Mouse (Mus musculus): ENCODE measurements around the gene Maml3. TPM values are rescaled to one million over a fixed set of nuclear protein-coding genes. Genes with fewer than 3 reads are reported as not detected.

Gene Maml3
- polyA plus RNA-seq, 1 experiment from 2014 or later = 5.0 TPM

DNA sequence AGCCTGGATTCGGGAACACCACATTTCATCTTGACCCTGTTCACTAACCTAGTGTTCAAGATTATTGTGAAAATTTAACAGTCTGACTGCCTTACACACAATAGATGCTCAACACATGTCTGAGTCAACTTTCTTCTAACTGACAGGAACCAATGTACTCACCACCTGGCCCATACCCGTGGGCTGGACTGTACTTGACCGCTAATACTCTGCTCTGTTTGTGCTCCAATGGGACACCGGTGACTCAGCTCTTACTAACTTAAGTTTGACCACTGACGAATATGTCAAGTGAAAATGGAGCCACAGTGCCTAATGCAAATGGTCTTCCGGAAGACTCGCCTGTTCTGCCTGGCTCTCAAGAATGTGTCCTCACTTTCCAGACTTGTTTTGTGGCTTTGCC is 44.0 kb downstream of the Maml3 start:
- no peaks in the 10 kb centered on the region for H3K27me3 ChIP-seq (replicated peaks; ENCODE audit: control insufficient read depth, insufficient read depth, low read length)
- H3K9me3 ChIP-seq (ENCODE audit: control insufficient read depth, low read length) = no peaks in the 10 kb centered on the region
- H3K9ac ChIP-seq (replicated peaks; ENCODE audit: low read depth, low read length) = no peak overlapping the region
- WGBS = 97% methylated on average over 7 of the region's 7 CpGs
- H3K27ac ChIP-seq (ENCODE audit: low read length) = no peak overlapping the region
- no peak for ATAC-seq
- no peak overlapping the region for H3K4me2 ChIP-seq (ENCODE audit: low read length)
- H3K36me3 ChIP-seq (ENCODE audit: control insufficient read depth, insufficient read depth) = no peaks in the 10 kb centered on the region
- no peak overlapping the region for H3K4me3 ChIP-seq (replicated peaks; ENCODE audit: low read length)
- peaks cover 10% of the 10 kb centered on the region for H3K4me1 ChIP-seq (replicated peaks; ENCODE audit: control insufficient read depth, insufficient read depth, low read length)

DNA sequence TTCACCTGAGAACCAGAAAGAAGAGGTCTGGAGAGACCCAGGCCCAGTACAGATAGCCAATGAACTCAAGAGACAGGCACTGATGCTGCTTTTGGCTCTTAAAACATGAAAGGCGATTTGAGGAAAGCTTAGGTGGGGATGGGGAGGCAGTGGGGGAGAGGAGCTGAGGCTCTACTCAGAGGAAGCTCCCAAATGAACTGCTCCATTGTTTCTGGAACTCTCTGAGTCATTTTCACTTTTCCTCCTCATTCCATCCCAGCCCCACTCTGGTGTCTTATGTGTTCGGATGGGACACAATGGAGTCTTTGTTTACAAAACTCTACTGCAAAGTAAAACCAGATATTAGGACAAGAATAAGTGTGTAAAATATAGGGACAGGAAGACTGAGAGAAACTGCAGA is 53.1 kb downstream of the Maml3 start:
- Histone ChIP-seq H3K9me3 (ENCODE audit: control insufficient read depth, low read length) (no peaks in the 10 kb centered on the region), H3K4me2 (ENCODE audit: low read length) (no peak overlapping the region), H3K27me3 (replicated peaks; ENCODE audit: control insufficient read depth, insufficient read depth, low read length) (no peaks in the 10 kb centered on the region), H3K4me3 (replicated peaks; ENCODE audit: low read length) (no peak overlapping the region), H3K36me3 (ENCODE audit: control insufficient read depth, insufficient read depth) (no peaks in the 10 kb centered on the region), H3K4me1 (replicated peaks; ENCODE audit: control insufficient read depth, insufficient read depth, low read length) (peaks cover 10% of the 10 kb centered on the region), H3K9ac (replicated peaks; ENCODE audit: low read depth, low read length) (no peak overlapping the region), H3K27ac (ENCODE audit: low read length) (no peak overlapping the region)
- 63% methylated on average over 2 of the region's 2 CpGs for WGBS
- ATAC-seq = no peak

DNA sequence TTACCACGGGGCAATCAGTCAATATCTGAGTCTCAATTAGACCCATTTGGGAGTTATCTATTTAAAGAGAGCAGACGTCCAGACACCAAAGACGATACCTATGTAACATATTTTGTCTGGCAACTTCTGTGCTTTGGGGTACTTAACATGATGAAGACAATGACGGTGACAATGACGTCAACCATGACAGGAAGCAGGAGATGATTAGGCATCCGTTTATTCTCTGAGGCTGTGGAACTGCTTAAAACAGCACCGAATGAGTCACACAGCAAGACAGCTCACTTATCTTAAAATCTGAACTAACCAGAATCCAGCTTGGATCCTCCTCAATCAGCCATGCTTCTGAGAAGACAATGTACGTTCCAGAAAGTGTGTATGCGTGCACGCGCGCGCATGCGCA is 56.8 kb downstream of the Maml3 start:
- H3K4me1 ChIP-seq (replicated peaks; ENCODE audit: control insufficient read depth, insufficient read depth, low read length) = peaks cover 41% of the 10 kb centered on the region
- WGBS = 87% methylated on average over 14 of the region's 14 CpGs
- H3K4me3 ChIP-seq (replicated peaks; ENCODE audit: low read length) = no peak overlapping the region
- no peak overlapping the region for H3K9ac ChIP-seq (replicated peaks; ENCODE audit: low read depth, low read length)
- H3K36me3 ChIP-seq (ENCODE audit: control insufficient read depth, insufficient read depth) = no peaks in the 10 kb centered on the region
- H3K27me3 ChIP-seq (replicated peaks; ENCODE audit: control insufficient read depth, insufficient read depth, low read length) = no peaks in the 10 kb centered on the region
- no peak for ATAC-seq
- no peak overlapping the region for H3K27ac ChIP-seq (ENCODE audit: low read length)
- no peaks in the 10 kb centered on the region for H3K9me3 ChIP-seq (ENCODE audit: control insufficient read depth, low read length)
- H3K4me2 ChIP-seq (ENCODE audit: low read length) = no peak overlapping the region

GRCm38 (mm10) chr3:52047537-52047936 is 57.3 kb downstream of the Maml3 start:
- peaks cover 41% of the 10 kb centered on the region for H3K4me1 ChIP-seq (replicated peaks; ENCODE audit: control insufficient read depth, insufficient read depth, low read length)
- no peak overlapping the region for H3K4me3 ChIP-seq (replicated peaks; ENCODE audit: low read length)
- no peaks in the 10 kb centered on the region for H3K36me3 ChIP-seq (ENCODE audit: control insufficient read depth, insufficient read depth)
- peak overlapping the region; percentile 83 for H3K27ac ChIP-seq (ENCODE audit: low read length)
- H3K27me3 ChIP-seq (replicated peaks; ENCODE audit: control insufficient read depth, insufficient read depth, low read length) = no peaks in the 10 kb centered on the region
- no peaks in the 10 kb centered on the region for H3K9me3 ChIP-seq (ENCODE audit: control insufficient read depth, low read length)
- no peak overlapping the region for H3K4me2 ChIP-seq (ENCODE audit: low read length)
- 71% methylated on average over 8 of the region's 8 CpGs for WGBS
- no peak overlapping the region for H3K9ac ChIP-seq (replicated peaks; ENCODE audit: low read depth, low read length)
- no peak for ATAC-seq

- H3K4me1 ChIP-seq (replicated peaks; ENCODE audit: control insufficient read depth, insufficient read depth, low read length) = peaks cover 41% of the 10 kb centered on the region
- peak; percentile 77 for ATAC-seq
- H3K4me2 ChIP-seq (ENCODE audit: low read length) = peak overlapping the region; percentile 62
- no peaks in the 10 kb centered on the region for H3K27me3 ChIP-seq (replicated peaks; ENCODE audit: control insufficient read depth, insufficient read depth, low read length)
- H3K9me3 ChIP-seq (ENCODE audit: control insufficient read depth, low read length) = no peaks in the 10 kb centered on the region
- no peaks in the 10 kb centered on the region for H3K36me3 ChIP-seq (ENCODE audit: control insufficient read depth, insufficient read depth)
- H3K9ac ChIP-seq (replicated peaks; ENCODE audit: low read depth, low read length) = peak overlapping the region; percentile 14
- peak overlapping the region; percentile 83 for H3K27ac ChIP-seq (ENCODE audit: low read length)
- WGBS = 0% methylated on average over 13 of the region's 13 CpGs
- H3K4me3 ChIP-seq (replicated peaks; ENCODE audit: low read length) = peak overlapping the region; percentile 35
Observed at GRCm38 (mm10) chr3:52046895-52047372, 57.9 kb downstream of the Maml3 start.

GRCm38 (mm10) chr3:52046027-52046700 is 58.7 kb downstream of the Maml3 start:
- peaks cover 41% of the 10 kb centered on the region for H3K4me1 ChIP-seq (replicated peaks; ENCODE audit: control insufficient read depth, insufficient read depth, low read length)

GRCm38 (mm10) chr3:52045221-52045641 is 59.6 kb downstream of the Maml3 start:
- Histone ChIP-seq H3K36me3 (ENCODE audit: control insufficient read depth, insufficient read depth) (no peaks in the 10 kb centered on the region), H3K4me2 (ENCODE audit: low read length) (peak overlapping the region; percentile 62), H3K4me3 (replicated peaks; ENCODE audit: low read length) (no peak overlapping the region), H3K27me3 (replicated peaks; ENCODE audit: control insufficient read depth, insufficient read depth, low read length) (no peaks in the 10 kb centered on the region), H3K4me1 (replicated peaks; ENCODE audit: control insufficient read depth, insufficient read depth, low read length) (peaks cover 41% of the 10 kb centered on the region), H3K9me3 (ENCODE audit: control insufficient read depth, low read length) (no peaks in the 10 kb centered on the region), H3K27ac (ENCODE audit: low read length) (peak overlapping the region; percentile 45), H3K9ac (replicated peaks; ENCODE audit: low read depth, low read length) (peak overlapping the region; percentile 45)
- no peak for ATAC-seq
- WGBS = 9% methylated on average over 6 of the region's 6 CpGs

More at GRCm38 (mm10) chr3:52046027-52046700, 58.7 kb downstream of the Maml3 start:
- Histone ChIP-seq H3K36me3 (ENCODE audit: control insufficient read depth, insufficient read depth) (no peaks in the 10 kb centered on the region), H3K27me3 (replicated peaks; ENCODE audit: control insufficient read depth, insufficient read depth, low read length) (no peaks in the 10 kb centered on the region), H3K27ac (ENCODE audit: low read length) (peak overlapping the region; percentile 83), H3K9ac (replicated peaks; ENCODE audit: low read depth, low read length) (peak overlapping the region; percentile 14), H3K4me2 (ENCODE audit: low read length) (peak overlapping the region; percentile 62), H3K4me3 (replicated peaks; ENCODE audit: low read length) (peak overlapping the region; percentile 35), H3K9me3 (ENCODE audit: control insufficient read depth, low read length) (no peaks in the 10 kb centered on the region)
- WGBS = 3% methylated on average over 20 of the region's 20 CpGs
- peak; percentile 82 for ATAC-seq

GRCm38 (mm10) chr3:52044651-52045050 is 60.2 kb downstream of the Maml3 start:
- ATAC-seq = peak; percentile 22; the same call in 1 of the 2 replicates
- Histone ChIP-seq H3K4me1 (replicated peaks; ENCODE audit: control insufficient read depth, insufficient read depth, low read length) (peaks cover 41% of the 10 kb centered on the region), H3K4me2 (ENCODE audit: low read length) (peak overlapping the region; percentile 62), H3K9me3 (ENCODE audit: control insufficient read depth, low read length) (no peaks in the 10 kb centered on the region), H3K36me3 (ENCODE audit: control insufficient read depth, insufficient read depth) (no peaks in the 10 kb centered on the region), H3K9ac (replicated peaks; ENCODE audit: low read depth, low read length) (peak overlapping the region; percentile 45), H3K27ac (ENCODE audit: low read length) (peak overlapping the region; percentile 45), H3K4me3 (replicated peaks; ENCODE audit: low read length) (peak overlapping the region; percentile 14), H3K27me3 (replicated peaks; ENCODE audit: control insufficient read depth, insufficient read depth, low read length) (no peaks in the 10 kb centered on the region)
- 3% methylated on average over 14 of the region's 14 CpGs for WGBS

DNA sequence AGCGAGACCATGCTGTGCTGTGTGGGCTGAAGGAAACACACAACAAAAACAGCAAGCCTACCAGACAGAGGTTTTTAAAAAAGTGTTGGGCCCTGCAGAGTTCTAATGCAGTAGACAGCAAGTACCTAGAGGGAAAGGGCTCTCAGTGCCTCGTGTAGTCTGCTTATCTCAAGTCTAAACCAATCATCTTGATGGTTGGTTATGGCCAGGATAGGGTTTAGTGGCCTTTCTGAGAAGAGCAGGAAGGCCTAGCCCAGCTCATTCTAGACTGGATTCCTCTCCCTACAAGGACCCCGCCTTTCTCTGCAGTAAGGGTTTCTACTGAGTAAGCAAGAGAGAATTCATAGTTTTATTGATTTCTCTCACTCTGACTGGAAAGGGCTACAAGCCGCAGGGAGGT is 61.0 kb downstream of the Maml3 start:
- no peaks in the 10 kb centered on the region for H3K36me3 ChIP-seq (ENCODE audit: control insufficient read depth, insufficient read depth)
- H3K4me2 ChIP-seq (ENCODE audit: low read length) = no peak overlapping the region
- WGBS = 55% methylated on average over 4 of the region's 4 CpGs
- H3K9me3 ChIP-seq (ENCODE audit: control insufficient read depth, low read length) = no peaks in the 10 kb centered on the region
- no peak overlapping the region for H3K4me3 ChIP-seq (replicated peaks; ENCODE audit: low read length)
- H3K9ac ChIP-seq (replicated peaks; ENCODE audit: low read depth, low read length) = no peak overlapping the region
- H3K27ac ChIP-seq (ENCODE audit: low read length) = no peak overlapping the region; the same call in 1 of the 2 replicates
- no peaks in the 10 kb centered on the region for H3K27me3 ChIP-seq (replicated peaks; ENCODE audit: control insufficient read depth, insufficient read depth, low read length)
- ATAC-seq = no peak
- H3K4me1 ChIP-seq (replicated peaks; ENCODE audit: control insufficient read depth, insufficient read depth, low read length) = peaks cover 41% of the 10 kb centered on the region
